Mouse (Mus musculus) embryonic fibroblast, embryonic 13.5 days (primary cell): ENCODE results near the gene Pms2.

Experiments used
- CTCF ChIP-seq: IDR thresholded peaks from 2 replicates; pipeline ENCODE4 v1.5.1; 2011; ENCODE audit warnings: mild to moderate bottlenecking, control low read depth, low read length, moderate library complexity, borderline replicate concordance; ENCODE audit not compliant: insufficient read depth
- POLR2A ChIP-seq: IDR thresholded peaks from 2 replicates; pipeline ENCODE4 v1.6.1; 2011; ENCODE audit warnings: low read depth, mild to moderate bottlenecking, control low read depth, low read length, moderate library complexity

DNA sequence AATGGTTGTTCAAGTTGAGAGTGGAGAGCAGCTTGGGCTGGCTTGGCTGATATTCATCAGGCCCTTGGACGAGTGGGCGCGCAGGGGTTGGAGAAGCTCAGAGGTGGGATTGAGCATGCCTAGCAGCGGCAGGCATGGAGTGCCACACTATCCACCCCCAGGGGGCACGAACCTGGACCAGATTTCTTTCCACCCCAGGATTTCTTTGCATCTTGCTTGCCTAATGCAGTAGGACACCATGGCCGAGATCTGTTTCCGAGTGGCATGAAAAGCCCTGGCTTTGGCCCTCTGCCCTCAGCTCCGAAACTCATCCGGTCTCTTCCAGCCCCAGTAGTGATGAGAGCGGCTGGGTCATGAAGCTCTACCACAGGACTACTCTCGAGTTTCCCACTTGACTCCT, 23.6 kb downstream of the Pms2 start:
- TF ChIP-seq POLR2A (no peak), CTCF (no peak)
